Mouse (Mus musculus) brain, embryonic 14.5 days (tissue): Measurements from ENCODE around the gene Bub3.

ENCODE experiments used
- CTCF ChIP-seq: fragments of 200-500 bp; IDR thresholded peaks from 2 replicates; pipeline ENCODE4 v1.5.1; 2012; ENCODE audit warnings: inconsistent platforms, mild to moderate bottlenecking, moderate library complexity, borderline replicate concordance; ENCODE audit not compliant: insufficient read depth, insufficient read length; ENCODE audit errors: extremely low read depth
- POLR2A ChIP-seq: fragments of 200-500 bp; IDR thresholded peaks from 2 replicates; pipeline ENCODE4 v1.6.1; 2012; ENCODE audit warnings: mild to moderate bottlenecking, inconsistent platforms, borderline replicate concordance; ENCODE audit not compliant: poor library complexity, insufficient read depth, insufficient read length, severe bottlenecking; ENCODE audit errors: extremely low read depth

DNA sequence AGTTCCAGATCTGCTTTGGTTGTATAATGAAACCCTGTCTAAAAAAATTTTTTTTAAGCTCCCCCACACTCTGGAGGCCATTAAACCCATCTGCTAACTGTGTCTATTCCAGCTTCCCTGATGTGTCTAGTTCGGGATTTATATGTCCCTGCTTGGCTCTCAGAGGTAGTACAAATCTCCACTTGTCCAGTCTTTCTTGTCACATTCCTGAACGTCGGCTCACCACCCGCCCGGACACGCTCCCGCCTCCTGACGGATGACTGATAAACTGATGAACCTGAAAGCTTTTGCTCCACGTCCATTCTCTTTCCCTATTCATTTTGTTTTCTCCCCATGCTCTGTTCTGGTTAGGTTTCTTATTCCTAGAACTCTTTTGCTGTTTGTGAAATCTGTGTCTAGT is 22.2 kb downstream of the Bub3 start:
- no peak for TF ChIP-seq POLR2A
- TF ChIP-seq CTCF, result no peak
